Mouse (Mus musculus) brain, adult 2 months (tissue): Measurements from ENCODE around the gene Car9.
A peak's percentile ranks its signal among the peaks of the same experiment; 100 is the strongest.

Experiments used
- DNase-seq: peaks from one replicate; pipeline ENCODE4 v3.0.0; 2011; ENCODE audit warnings: low read depth, low spot score

The Car9 gene

GRCm38 (mm10) chr4:43561997-43562768, 55.4 kb downstream of the Car9 start, which contains the start of the genes Creb3 and Tln1:
Gene Creb3, plus strand, starts transcription at chr4:43562332.
Gene Tln1, minus strand, starts transcription at chr4:43562691.
- DNase-seq, result peak; percentile 99

- DNase-seq, result peak; percentile 39
These were observed 56.2 kb downstream of the Car9 start for GRCm38 (mm10) chr4:43562769-43563600.
